Mouse (Mus musculus) embryonic facial prominence, embryonic 12.5 days (tissue): Measurements from ENCODE around the gene Mgat4e. TPM values are rescaled to one million over a fixed set of nuclear protein-coding genes. Genes with fewer than 3 reads are reported as not detected.

Experiments used
- polyA plus RNA-seq: library from polyadenylated mRNA; unstranded; fragments of >200 nt; fragmentation: Nextera tagmentation; extraction: Ambion mirVana; gene quantifications from 2 replicates; pipeline ENCODE4 v1.2.1, GENCODE M21; 2016

Mgat4e gene
- polyA plus RNA-seq, 1 experiment from 2014 or later = 0.12 TPM

Other genes with a start within 250 kb of the Mgat4e start
- 7.0 TPM in 2 replicates for gene Ppfia4, start 216.8 kb downstream of the Mgat4e start, polyA plus RNA-seq
- 102 and 105 TPM in 2 replicates for gene Tmem183a, start 187.7 kb downstream of the Mgat4e start, polyA plus RNA-seq
- not detected in 2 replicates for gene 4933406M09Rik, start 163.7 kb downstream of the Mgat4e start, polyA plus RNA-seq
- gene Cyb5r1, start 144.1 kb downstream of the Mgat4e start, polyA plus RNA-seq = 38.0 and 39.5 TPM in 2 replicates
- 76.0 and 78.1 TPM in 2 replicates for gene Adipor1, start 134.3 kb downstream of the Mgat4e start, polyA plus RNA-seq
- gene Klhl12, start 94.2 kb downstream of the Mgat4e start, polyA plus RNA-seq = 33.5 and 34.9 TPM in 2 replicates
- 38.4 TPM in 2 replicates for gene Rabif, start 55.0 kb downstream of the Mgat4e start, polyA plus RNA-seq
- gene Kdm5b, start 10.5 kb upstream of the Mgat4e start, polyA plus RNA-seq = 99.5 and 100 TPM in 2 replicates
- 2.1 and 2.4 TPM in 2 replicates for gene Syt2, start 97.0 kb upstream of the Mgat4e start, polyA plus RNA-seq